Mouse (Mus musculus): ENCODE measurements around the gene Asic2. TPM values are rescaled to one million over a fixed set of nuclear protein-coding genes. Genes with fewer than 3 reads are reported as not detected.
A peak's percentile ranks its signal among the peaks of the same experiment; 100 is the strongest.

The Asic2 gene
- polyA plus RNA-seq, 1 experiment from 2014 or later: 1.7 TPM

DNA sequence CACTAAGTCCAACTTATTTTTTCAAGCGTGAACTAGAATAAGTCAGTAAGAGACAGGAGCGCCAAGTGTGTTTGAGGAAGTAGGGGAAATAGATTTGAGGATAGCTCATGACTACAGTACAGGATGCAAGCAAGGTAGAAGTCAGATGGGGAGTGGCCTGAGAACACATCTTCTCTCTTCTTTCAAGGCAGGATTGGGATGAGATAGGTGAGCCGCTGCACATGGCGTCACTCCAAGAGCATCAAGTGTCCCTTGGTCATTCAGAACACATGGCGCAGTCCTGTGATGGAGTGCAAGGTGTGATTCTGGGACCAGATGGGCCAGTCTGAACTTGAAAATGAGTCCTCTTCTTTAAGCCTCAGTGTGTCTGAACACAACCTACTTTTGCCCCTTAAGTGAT, 366.5 kb downstream of the Asic2 start:
- WGBS: 96% methylated on average over 5 of the region's 5 CpGs
- H3K27ac ChIP-seq (replicated peaks): no peak overlapping the region
- no peak for DNase-seq (ENCODE audit: low spot score)
- no peaks in the 10 kb centered on the region for H3K27me3 ChIP-seq (ENCODE audit: low read depth, poor library complexity, severe bottlenecking)
- no peaks in the 10 kb centered on the region for H3K36me3 ChIP-seq
- H3K9me3 ChIP-seq (replicated peaks): no peaks in the 10 kb centered on the region
- H3K4me1 ChIP-seq: no peaks in the 10 kb centered on the region
- no peak overlapping the region for H3K4me3 ChIP-seq

DNA sequence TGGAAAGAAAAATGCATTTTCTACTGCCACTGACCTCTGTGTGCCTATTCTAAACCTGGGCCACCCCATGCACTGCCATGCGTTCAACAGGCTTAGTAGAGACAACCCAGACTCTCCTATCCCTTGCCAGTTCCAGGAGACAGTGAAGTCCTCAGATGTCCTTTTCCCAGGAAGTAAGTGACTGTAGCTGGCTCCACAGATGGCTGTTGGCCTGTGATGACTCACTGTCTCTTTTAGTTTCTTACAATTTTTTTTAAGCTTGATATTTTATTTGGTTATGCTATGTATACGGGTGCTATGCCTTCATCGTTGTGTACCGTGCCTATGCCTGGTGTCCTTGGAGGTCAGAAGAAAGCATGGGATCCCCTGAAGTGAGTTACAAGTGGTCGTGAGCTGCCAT, 370.7 kb downstream of the Asic2 start:
- Histone ChIP-seq H3K27ac (replicated peaks) (no peak overlapping the region), H3K4me3 (no peak overlapping the region), H3K27me3 (ENCODE audit: low read depth, poor library complexity, severe bottlenecking) (no peaks in the 10 kb centered on the region), H3K36me3 (no peaks in the 10 kb centered on the region), H3K4me1 (no peaks in the 10 kb centered on the region), H3K9me3 (replicated peaks) (no peaks in the 10 kb centered on the region)
- WGBS: 93% methylated on average over 5 of the region's 5 CpGs
- DNase-seq (ENCODE audit: low spot score): no peak

DNA sequence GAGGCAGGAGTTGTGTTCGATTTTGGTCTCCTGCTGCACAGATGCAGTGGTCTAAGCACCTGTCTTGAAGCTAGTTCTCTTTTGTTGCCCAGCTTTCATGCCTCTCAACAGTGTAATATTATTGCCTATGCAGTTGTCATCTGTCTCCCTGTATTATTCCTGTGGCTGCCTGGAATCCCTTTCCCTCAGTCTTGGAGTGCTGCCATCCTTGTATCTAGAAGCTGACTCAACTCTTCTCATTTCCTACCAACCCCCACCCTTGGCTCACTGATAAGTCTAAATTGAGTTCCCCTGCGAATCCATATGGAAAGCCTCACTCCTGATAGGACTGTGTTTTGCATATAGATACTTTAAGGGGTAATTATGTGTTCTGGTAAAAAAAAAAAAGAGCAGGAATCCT, 373.0 kb downstream of the Asic2 start:
- H3K9me3 ChIP-seq (replicated peaks): no peaks in the 10 kb centered on the region
- DNase-seq (ENCODE audit: low spot score): no peak
- H3K4me3 ChIP-seq: no peak overlapping the region
- H3K27ac ChIP-seq (replicated peaks): no peak overlapping the region
- H3K4me1 ChIP-seq: no peaks in the 10 kb centered on the region
- 80% methylated on average over 2 of the region's 2 CpGs for WGBS
- H3K36me3 ChIP-seq: no peaks in the 10 kb centered on the region
- no peaks in the 10 kb centered on the region for H3K27me3 ChIP-seq (ENCODE audit: low read depth, poor library complexity, severe bottlenecking)

DNA sequence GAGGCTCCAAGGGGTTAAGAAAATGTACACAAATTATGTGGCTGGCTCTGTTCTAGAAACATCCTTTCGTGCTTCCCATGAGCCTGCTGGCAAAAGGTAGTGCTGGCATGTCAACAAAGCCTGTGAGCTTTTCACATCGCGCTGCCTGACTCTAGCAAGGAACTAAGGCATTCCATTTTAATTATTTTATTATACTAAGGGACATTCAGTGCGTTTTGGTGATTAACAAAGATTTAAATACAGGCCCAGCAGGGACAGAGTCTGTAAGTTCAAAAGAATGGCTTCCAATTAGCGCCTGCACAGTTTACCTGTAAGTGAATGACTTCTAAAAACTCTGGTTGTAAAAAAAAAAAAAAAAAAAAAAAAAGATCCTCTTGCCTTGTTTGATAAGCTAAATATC, 375.5 kb downstream of the Asic2 start:
- no peak overlapping the region for H3K27ac ChIP-seq (replicated peaks)

DNA sequence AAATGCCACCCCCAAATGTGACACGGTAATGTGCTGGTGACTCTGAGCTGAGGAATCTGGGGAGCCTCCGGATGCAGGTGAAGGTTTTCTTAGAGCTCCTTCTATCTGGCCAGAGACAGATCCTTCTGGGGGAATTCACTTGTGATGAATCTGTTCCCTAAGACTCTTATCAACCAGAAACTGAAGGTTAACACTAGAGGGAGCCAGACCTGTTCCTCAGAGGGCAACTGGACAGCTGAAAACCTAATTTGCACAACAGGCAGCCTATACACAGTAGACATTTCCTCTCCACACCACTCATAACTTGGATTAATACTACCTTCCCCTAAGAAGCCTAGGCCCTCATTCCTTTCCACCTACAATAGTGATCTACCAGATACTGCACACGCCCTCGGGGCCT, 377.3 kb downstream of the Asic2 start:
- no peak overlapping the region for H3K27ac ChIP-seq (replicated peaks)
- no peak overlapping the region for H3K4me3 ChIP-seq
- H3K4me1 ChIP-seq: no peaks in the 10 kb centered on the region
- no peaks in the 10 kb centered on the region for H3K36me3 ChIP-seq
- no peaks in the 10 kb centered on the region for H3K9me3 ChIP-seq (replicated peaks)
- no peak for DNase-seq (ENCODE audit: low spot score)
- H3K27me3 ChIP-seq (ENCODE audit: low read depth, poor library complexity, severe bottlenecking): no peaks in the 10 kb centered on the region
- WGBS: 76% methylated on average over 4 of the region's 4 CpGs

More for the DNA sequence above, 375.5 kb downstream of the Asic2 start:
- no peak for DNase-seq (ENCODE audit: low spot score)
- no peaks in the 10 kb centered on the region for H3K9me3 ChIP-seq (replicated peaks)
- H3K4me1 ChIP-seq: no peaks in the 10 kb centered on the region
- H3K27me3 ChIP-seq (ENCODE audit: low read depth, poor library complexity, severe bottlenecking): no peaks in the 10 kb centered on the region
- H3K4me3 ChIP-seq: no peak overlapping the region
- WGBS: 72% methylated on average over 5 of the region's 5 CpGs
- no peaks in the 10 kb centered on the region for H3K36me3 ChIP-seq

DNA sequence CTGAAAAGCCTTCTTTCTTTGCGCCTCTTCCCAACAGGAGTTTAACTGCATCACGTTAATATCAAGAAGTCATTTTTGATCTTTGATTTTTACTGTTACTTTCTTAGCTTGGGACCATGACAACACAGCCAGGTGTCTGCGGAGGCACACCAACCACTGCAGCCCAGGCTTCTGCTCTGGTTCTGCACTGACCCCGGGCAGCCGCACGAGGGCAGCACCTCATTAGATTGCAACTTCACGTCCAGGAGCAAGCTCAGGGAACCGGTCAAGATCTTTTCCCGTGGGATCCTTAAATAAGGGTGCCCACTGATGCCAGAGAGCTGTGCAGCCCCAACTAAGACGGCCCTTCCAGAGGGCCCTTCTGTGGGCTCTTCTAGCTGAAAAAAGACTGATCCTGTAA, 379.6 kb downstream of the Asic2 start:
- Histone ChIP-seq H3K4me3 (no peak overlapping the region), H3K27ac (replicated peaks) (no peak overlapping the region), H3K9me3 (replicated peaks) (no peaks in the 10 kb centered on the region), H3K36me3 (no peaks in the 10 kb centered on the region), H3K4me1 (no peaks in the 10 kb centered on the region), H3K27me3 (ENCODE audit: low read depth, poor library complexity, severe bottlenecking) (no peaks in the 10 kb centered on the region)
- WGBS: 13% methylated on average over 10 of the region's 10 CpGs
- peak; percentile 62 for DNase-seq (ENCODE audit: low spot score)

DNA sequence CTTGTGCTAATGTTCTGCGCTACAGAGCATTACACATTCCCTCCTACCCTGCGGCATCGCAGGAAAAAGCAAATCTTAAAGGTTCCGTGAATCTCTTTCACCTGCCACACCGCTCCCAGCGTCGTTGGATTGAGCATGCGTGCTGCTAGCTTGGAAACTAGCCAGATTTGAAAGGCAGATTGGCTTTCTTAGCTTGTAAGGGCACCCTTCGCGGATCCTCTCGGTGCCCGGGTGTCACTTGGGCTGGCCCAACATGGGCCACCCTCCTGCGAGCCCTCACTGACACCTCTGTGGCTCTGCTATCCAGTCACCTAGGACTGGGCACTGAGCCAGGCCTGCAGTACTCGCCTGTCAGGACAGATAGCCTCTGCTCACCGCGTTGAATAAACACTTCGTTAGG, 380.3 kb downstream of the Asic2 start:
- H3K36me3 ChIP-seq: no peaks in the 10 kb centered on the region
- H3K27ac ChIP-seq (replicated peaks): no peak overlapping the region
- no peaks in the 10 kb centered on the region for H3K27me3 ChIP-seq (ENCODE audit: low read depth, poor library complexity, severe bottlenecking)
- H3K9me3 ChIP-seq (replicated peaks): no peaks in the 10 kb centered on the region
- no peaks in the 10 kb centered on the region for H3K4me1 ChIP-seq
- no peak overlapping the region for H3K4me3 ChIP-seq
- 84% methylated on average over 17 of the region's 17 CpGs for WGBS
- no peak for DNase-seq (ENCODE audit: low spot score)

DNA sequence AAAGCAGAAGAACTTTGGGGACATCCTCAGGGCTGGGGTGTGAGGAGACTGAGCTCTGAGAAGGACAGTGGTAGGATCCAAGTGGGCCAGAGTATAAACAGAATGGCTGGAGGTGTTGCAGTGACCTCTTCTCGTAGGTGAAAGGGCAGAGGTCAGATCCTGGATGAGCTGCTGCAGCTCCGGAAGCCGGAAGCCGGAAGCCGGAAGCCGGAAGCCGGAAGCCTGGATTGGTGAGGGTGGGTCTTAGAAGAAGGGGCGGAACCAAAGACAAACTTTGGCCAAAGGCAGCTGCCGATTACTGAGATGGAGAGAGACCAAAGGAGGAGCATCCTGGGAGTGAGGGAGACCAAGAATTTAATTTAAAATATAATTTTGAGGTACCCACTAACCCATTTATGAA, 381.1 kb downstream of the Asic2 start:
- Histone ChIP-seq H3K36me3 (no peaks in the 10 kb centered on the region), H3K9me3 (replicated peaks) (no peaks in the 10 kb centered on the region), H3K27ac (replicated peaks) (no peak overlapping the region), H3K4me1 (peaks cover 3% of the 10 kb centered on the region; the same call in 1 of the 2 replicates), H3K27me3 (ENCODE audit: low read depth, poor library complexity, severe bottlenecking) (no peaks in the 10 kb centered on the region), H3K4me3 (no peak overlapping the region)
- 84% methylated on average over 9 of the region's 9 CpGs for WGBS
- DNase-seq (ENCODE audit: low spot score): no peak

DNA sequence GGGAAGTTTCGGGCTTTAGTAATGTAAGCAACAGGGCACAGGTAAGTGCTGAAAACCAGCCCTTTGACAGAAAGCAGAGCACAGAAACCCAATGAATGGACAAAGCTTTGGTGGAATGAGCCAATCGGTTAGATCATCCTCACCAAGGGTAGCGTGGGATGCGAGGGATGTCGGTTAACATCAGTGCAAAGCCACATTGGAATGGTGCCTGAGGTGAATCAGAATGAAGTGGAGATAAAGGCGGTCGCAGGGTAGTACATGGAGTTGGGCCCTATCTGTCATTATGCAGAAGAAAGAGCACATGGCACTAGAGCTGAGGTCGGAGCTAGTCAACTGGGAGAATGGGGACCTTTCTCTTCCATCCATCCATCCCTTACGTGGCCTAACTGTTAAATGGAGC, 383.8 kb downstream of the Asic2 start:
- Histone ChIP-seq H3K27ac (replicated peaks) (no peak overlapping the region), H3K4me1 (peaks cover 10% of the 10 kb centered on the region), H3K4me3 (no peak overlapping the region), H3K36me3 (no peaks in the 10 kb centered on the region), H3K27me3 (ENCODE audit: low read depth, poor library complexity, severe bottlenecking) (no peaks in the 10 kb centered on the region), H3K9me3 (replicated peaks) (no peaks in the 10 kb centered on the region)
- no peak for DNase-seq (ENCODE audit: low spot score)
- 93% methylated on average over 9 of the region's 9 CpGs for WGBS

DNA sequence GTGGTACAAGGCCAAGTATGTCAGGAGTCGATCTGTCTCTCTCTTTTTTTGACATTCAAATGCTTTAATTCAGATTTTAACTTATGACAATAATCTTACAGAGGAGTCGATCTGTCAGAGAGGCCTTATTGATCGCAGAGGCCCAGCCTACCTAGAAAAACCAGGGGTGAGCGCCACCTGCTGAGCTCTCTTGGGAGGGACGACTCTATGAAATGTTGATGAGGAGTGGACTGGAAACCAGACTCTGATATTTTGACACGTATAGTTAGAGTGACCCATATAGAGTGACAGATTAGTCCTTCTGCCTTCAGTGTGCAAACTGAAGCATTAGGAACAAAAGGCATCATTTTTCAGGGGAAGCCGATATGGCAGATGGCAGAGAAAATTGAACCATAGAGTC, 385.1 kb downstream of the Asic2 start:
- 66% methylated on average over 7 of the region's 7 CpGs for WGBS
- H3K4me1 ChIP-seq: peaks cover 10% of the 10 kb centered on the region
- H3K36me3 ChIP-seq: no peaks in the 10 kb centered on the region
- H3K27me3 ChIP-seq (ENCODE audit: low read depth, poor library complexity, severe bottlenecking): no peaks in the 10 kb centered on the region
- no peak overlapping the region for H3K27ac ChIP-seq (replicated peaks)
- no peak for DNase-seq (ENCODE audit: low spot score)
- no peak overlapping the region for H3K4me3 ChIP-seq
- no peaks in the 10 kb centered on the region for H3K9me3 ChIP-seq (replicated peaks)

DNA sequence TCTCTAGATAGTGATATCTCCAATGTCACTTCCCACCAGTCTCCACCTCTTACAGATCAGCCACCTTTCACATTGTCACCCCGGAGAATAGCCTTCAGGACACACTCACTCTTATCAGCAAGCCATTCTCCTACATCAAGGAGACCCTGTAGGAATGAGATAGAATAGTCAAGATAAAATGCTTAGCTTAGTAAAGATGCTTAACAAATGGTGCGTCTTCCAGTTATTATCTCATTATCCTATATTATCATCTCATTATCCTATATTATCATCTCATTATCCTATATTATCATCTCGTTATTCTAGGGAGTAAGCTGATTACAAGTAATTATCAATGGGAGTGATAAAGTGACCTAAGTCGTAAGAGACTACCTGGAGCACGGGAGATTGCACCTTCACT, 386.1 kb downstream of the Asic2 start:
- H3K27me3 ChIP-seq (ENCODE audit: low read depth, poor library complexity, severe bottlenecking): no peaks in the 10 kb centered on the region
- WGBS: 82% methylated on average over 5 of the region's 5 CpGs
- H3K27ac ChIP-seq (replicated peaks): no peak overlapping the region
- no peaks in the 10 kb centered on the region for H3K36me3 ChIP-seq
- peaks cover 10% of the 10 kb centered on the region for H3K4me1 ChIP-seq
- H3K9me3 ChIP-seq (replicated peaks): no peaks in the 10 kb centered on the region
- no peak overlapping the region for H3K4me3 ChIP-seq
- DNase-seq (ENCODE audit: low spot score): no peak

DNA sequence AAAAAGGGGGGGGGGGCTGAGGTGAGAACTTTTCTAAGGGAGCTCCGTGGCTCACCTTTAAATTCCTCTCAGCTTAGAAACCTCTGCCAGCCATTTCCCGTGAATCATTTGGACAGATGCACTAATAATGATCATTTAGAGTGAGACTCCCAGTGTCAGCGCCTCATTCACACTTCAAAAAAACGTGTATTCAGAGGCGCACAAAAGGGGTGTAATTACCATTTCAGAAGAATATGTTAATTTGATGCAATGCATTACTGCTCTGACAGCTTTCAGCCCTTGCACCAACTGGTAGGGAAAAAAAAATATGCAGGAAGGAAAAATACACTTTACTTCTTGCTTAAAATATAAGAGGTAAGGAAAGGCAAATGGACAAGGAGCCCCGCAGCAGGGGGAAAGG, 388.5 kb downstream of the Asic2 start:
- DNase-seq (ENCODE audit: low spot score): no peak

DNA sequence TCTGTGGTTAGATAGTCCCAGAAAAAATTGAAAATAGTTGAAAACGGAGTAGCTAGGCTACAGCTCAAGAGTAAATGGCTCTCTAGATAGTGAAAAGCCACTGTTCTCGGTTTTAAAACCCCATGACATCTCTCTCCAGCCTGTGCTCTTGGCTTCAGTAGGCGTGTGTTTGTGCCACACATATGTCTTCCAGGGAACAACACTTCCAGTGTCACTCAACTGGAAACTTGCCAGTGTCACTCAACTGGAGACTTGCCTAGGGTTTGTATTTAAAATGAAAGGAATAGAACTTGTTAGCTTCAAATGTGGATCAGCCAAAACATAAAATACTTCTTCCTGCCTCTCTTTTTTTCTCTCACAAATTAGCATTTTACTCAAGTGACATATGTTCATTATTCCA, 397.9 kb downstream of the Asic2 start:
- no peak overlapping the region for H3K27ac ChIP-seq (replicated peaks)
- H3K4me3 ChIP-seq: no peak overlapping the region
- 73% methylated on average over 3 of the region's 3 CpGs for WGBS
- no peak for DNase-seq (ENCODE audit: low spot score)
- H3K27me3 ChIP-seq (ENCODE audit: low read depth, poor library complexity, severe bottlenecking): no peaks in the 10 kb centered on the region
- no peaks in the 10 kb centered on the region for H3K4me1 ChIP-seq
- no peaks in the 10 kb centered on the region for H3K36me3 ChIP-seq
- H3K9me3 ChIP-seq (replicated peaks): no peaks in the 10 kb centered on the region

More for the DNA sequence above, 388.5 kb downstream of the Asic2 start:
- peaks cover 10% of the 10 kb centered on the region for H3K4me1 ChIP-seq
- no peaks in the 10 kb centered on the region for H3K27me3 ChIP-seq (ENCODE audit: low read depth, poor library complexity, severe bottlenecking)
- no peak overlapping the region for H3K27ac ChIP-seq (replicated peaks)
- no peak overlapping the region for H3K4me3 ChIP-seq
- H3K36me3 ChIP-seq: no peaks in the 10 kb centered on the region
- H3K9me3 ChIP-seq (replicated peaks): no peaks in the 10 kb centered on the region
- 55% methylated on average over 6 of the region's 6 CpGs for WGBS

DNA sequence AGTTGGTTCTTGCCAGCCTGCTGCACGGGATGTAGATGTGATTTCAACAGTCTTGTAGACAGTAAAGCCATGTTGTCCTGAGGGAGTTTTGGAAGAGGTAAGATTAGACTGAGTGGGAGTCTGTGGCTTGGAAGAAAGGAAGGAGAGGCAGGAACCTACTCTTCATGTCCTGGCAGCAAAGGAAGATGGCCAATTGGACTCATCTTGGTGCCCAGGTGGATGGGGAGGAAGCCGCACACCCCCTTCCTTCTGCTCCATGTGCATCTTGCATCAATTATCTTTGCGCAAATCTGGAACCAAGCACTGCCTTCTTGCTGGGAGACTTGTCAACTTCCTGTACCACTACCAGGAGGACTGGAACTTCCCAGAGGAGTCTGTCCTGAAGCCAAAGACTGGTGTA, 403.4 kb downstream of the Asic2 start:
- H3K27ac ChIP-seq (replicated peaks): no peak overlapping the region
- 92% methylated on average over 3 of the region's 3 CpGs for WGBS
- DNase-seq (ENCODE audit: low spot score): no peak
- no peak overlapping the region for H3K4me3 ChIP-seq
- H3K9me3 ChIP-seq (replicated peaks): no peaks in the 10 kb centered on the region
- no peaks in the 10 kb centered on the region for H3K27me3 ChIP-seq (ENCODE audit: low read depth, poor library complexity, severe bottlenecking)
- H3K36me3 ChIP-seq: no peaks in the 10 kb centered on the region
- H3K4me1 ChIP-seq: no peaks in the 10 kb centered on the region
